Mouse (Mus musculus) retina, postnatal 7 days (tissue): ENCODE measurements around the gene Fam57a.
A peak's percentile ranks its signal among the peaks of the same experiment; 100 is the strongest.

Experiments used
- DNase-seq: peaks from one replicate; pipeline ENCODE4 v3.0.0-alpha.2; 2012; ENCODE audit warnings: low read depth, low spot score

Fam57a gene

DNA sequence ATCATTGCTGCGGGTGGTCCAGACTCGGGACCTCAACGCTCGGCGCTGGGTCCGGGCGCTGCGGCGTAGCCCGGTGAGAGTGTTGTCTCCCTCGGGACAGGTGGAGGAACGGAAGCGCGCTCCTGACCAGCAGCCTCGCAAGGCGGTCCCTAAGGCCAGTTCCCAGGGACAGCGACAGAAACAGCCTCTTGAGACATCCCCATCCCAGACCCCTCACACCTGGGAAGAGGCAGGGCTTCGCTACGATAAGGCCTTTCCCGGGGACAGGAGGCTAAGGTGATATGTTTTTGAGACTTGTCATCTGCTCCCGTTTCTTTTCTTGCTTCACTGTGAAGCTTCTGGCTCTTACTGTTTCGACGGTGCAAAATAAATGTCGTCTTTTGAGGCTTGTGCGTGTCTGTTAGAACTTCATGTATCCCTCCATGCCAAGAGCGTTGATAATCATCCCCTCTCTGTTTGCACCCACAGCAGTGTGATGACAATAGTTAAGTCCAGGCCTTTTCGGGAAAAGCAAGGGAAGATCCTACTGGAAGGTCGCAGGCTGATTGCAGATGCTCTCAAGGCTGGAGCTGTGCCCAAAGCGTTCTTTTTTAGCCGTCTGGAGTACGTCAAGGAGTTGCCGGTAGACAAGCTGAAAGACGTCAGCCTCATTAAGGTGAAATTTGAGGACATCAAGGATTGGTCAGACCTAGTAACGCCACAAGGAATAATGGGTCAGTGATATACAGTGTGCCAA is 64.5 kb downstream of the Fam57a start:
- DNase-seq: no peak

- no peak for DNase-seq
Observed at GRCm38 (mm10) chr11:76246439-76246838, 67.0 kb downstream of the Fam57a start.

GRCm38 (mm10) chr11:76247239-76247638 is 67.8 kb downstream of the Fam57a start:
- DNase-seq: no peak

DNA sequence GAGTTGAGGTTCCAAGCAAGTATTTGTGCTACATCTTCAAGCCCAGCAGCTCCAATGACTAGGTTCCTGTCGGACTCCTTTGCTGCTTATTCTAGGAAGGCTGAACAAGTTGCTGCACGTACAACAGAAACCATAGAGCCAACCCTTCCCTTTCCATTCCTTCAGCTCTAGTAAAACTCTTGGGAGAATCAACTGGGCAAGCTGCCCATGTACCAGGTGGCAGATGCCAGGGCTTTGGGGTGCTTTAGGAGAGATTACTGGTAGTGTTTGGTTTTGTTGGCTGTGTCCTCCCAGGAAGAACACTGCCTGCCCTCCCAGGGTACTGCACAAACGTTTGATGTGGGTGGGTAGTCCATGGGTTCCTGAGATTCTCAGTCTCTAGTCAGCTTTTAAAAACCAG is 72.6 kb downstream of the Fam57a start:
- no peak for DNase-seq

GRCm38 (mm10) chr11:76253145-76253917 is 73.9 kb downstream of the Fam57a start:
- peak; percentile 63 for DNase-seq

- no peak for DNase-seq
Observed at GRCm38 (mm10) chr11:76253918-76254264, 74.4 kb downstream of the Fam57a start.

GRCm38 (mm10) chr11:76255431-76256001 is 76.0 kb downstream of the Fam57a start:
- DNase-seq: no peak

- DNase-seq: no peak
Observed at GRCm38 (mm10) chr11:76256129-76256528, 76.7 kb downstream of the Fam57a start.

DNA sequence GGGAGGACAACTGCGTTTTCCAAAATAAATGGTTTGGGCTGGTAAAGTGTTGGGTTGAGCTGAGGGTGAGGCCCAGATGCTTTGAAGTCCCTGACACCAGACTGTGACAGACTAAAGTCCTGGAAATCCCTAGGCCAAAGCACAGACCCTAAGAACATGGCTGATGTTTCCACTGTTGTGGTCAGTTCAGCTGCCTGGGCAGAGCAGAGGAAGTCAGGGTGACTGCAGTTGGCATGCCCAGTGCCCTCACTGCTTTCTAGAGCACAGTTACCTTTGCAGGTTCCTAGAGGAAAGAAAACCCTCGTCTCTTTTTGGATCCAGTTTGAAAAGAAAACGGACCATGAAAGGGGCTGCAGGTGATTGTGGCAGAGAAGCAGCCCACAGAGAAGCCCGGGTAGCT is 77.9 kb downstream of the Fam57a start:
- DNase-seq: no peak

- no peak for DNase-seq
Observed at GRCm38 (mm10) chr11:76258511-76258910, 79.0 kb downstream of the Fam57a start.

GRCm38 (mm10) chr11:76260208-76261050 is 81.0 kb downstream of the Fam57a start:
- DNase-seq: no peak

DNA sequence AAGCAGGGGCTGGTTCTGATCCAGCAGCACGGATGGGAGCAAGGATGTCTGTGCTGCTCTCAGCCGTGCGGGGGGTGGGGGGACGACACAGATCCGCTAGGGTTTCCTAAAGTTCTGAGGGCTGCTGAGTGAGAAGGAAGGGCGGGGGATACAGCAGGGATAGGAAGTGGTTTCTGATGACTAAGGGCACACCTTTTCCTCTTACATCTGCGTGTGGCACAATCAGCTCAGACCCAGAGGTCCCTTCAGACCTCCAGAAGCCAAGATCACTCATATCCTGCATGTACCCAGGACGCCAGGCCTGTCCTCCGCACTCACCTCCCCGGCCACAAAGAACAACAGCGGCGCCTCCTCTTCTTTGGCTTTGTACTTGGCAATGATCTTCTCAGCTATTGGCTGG is 81.8 kb downstream of the Fam57a start:
- DNase-seq: no peak

- DNase-seq: no peak
Observed at GRCm38 (mm10) chr11:76262611-76263351, 83.3 kb downstream of the Fam57a start.
